Mouse (Mus musculus) liver, embryonic 16.5 days (tissue): ENCODE results near the gene Slfn5. TPM values are rescaled to one million over a fixed set of nuclear protein-coding genes. Genes with fewer than 3 reads are reported as not detected.
"Not testable (repeated sequence)": the region's sequence is repeated elsewhere in the genome, so short reads cannot be mapped to it uniquely, and the experiment has no call there.

Experiments used
- ATAC-seq: fragments of 200-750 bp; cut with Nextera tagmentation; 2 replicates; pipeline ENCODE4 v1.8.0; 2017; ENCODE audit warnings: low read depth, mild to moderate bottlenecking, moderate number of reproducible peaks, moderate library complexity
- H3K27ac ChIP-seq: fragments of 300-500 bp; sonication (generic); 2 replicates; pipeline ENCODE4 v1.5.1; 2014; ENCODE audit warnings: mild to moderate bottlenecking, low read length
- H3K27me3 ChIP-seq: fragments of 300-500 bp; sonication (generic); 2 replicates; pipeline ENCODE4 v1.6.1; 2014; ENCODE audit warnings: low read depth, low read length, mixed read lengths; ENCODE audit not compliant: control insufficient read depth, insufficient read depth
- H3K36me3 ChIP-seq: fragments of 300-500 bp; sonication (generic); 2 replicates; pipeline ENCODE4 v1.6.1; 2014; ENCODE audit warnings: mild to moderate bottlenecking; ENCODE audit not compliant: control insufficient read depth, insufficient read depth
- H3K4me1 ChIP-seq: fragments of 300-500 bp; sonication (generic); 2 replicates; pipeline ENCODE4 v1.6.1; 2014; ENCODE audit warnings: low read depth, low read length, mixed read lengths; ENCODE audit not compliant: control insufficient read depth
- H3K4me2 ChIP-seq: fragments of 300-500 bp; sonication (generic); 2 replicates; pipeline ENCODE4 v1.6.1; 2014; ENCODE audit warnings: low read depth, low read length, mixed read lengths
- H3K4me3 ChIP-seq: fragments of 300-500 bp; sonication (generic); 2 replicates; pipeline ENCODE4 v1.5.1; 2014; ENCODE audit warnings: low read depth, mild to moderate bottlenecking, low read length
- H3K9ac ChIP-seq: fragments of 300-500 bp; sonication (generic); 2 replicates; pipeline ENCODE4 v1.6.1; 2014; ENCODE audit warnings: low read depth, low read length
- H3K9me3 ChIP-seq: fragments of 300-500 bp; sonication (generic); replicated peaks from 2 replicates; pipeline ENCODE4 v1.6.1; 2016; ENCODE audit warnings: low read length; ENCODE audit not compliant: control insufficient read depth
- WGBS: fragments of 180-500 bp; shearing (Covaris S2); extraction: QIAGEN DNeasy Blood & Tissue Kit; methylation state at CpG from one replicate; pipeline ENCODE4 v1.1.7; 2014; ENCODE audit not compliant: insufficient replicate concordance; 5-methylcytosine and 5-hydroxymethylcytosine counted together
- polyA plus RNA-seq: library from polyadenylated mRNA; unstranded; fragments of >200 nt; fragmentation: Nextera tagmentation; extraction: Ambion mirVana; gene quantifications from 2 replicates; pipeline ENCODE4 v1.2.1, GENCODE M21; 2015

The Slfn5 gene
- polyA plus RNA-seq, 1 experiment from 2014 or later: 1.6 TPM

DNA sequence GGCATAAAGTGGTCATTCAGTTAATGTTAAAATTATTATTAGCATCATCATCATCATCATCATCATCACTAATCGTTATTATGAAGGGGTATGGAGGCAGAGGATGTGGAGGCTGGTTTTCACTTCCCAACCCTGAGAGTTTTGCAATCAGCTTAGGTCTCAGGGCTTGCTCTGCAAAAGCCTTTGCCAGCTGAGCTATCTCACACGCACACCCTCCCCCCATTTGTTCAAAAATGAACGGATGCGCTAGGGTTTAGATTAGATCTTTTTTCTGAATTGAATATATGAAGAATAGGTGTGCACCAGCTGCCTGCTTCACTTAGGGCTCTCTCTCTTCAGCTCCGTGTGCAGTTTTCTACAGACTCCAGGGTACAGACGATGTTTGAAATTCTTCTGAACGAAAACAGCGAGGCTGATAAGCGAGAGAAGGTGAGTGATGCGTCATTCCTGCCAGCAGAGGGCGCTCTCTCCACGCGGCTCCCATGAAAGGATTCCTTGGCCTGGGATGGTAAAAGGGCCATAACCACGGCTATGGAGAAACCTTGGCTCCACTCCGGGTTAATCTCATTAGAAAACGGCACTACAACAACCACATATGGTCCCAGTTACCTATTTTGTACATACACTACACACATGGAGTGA, 36.3 kb upstream of the Slfn5 start:
- Histone ChIP-seq H3K27me3 (peaks cover 9% of the 10 kb centered on the region), H3K36me3 (no peaks in the 10 kb centered on the region), H3K4me2 (peak overlapping the region; percentile 19; the same call in 1 of the 2 replicates), H3K27ac (no peak overlapping the region), H3K4me3 (no peak overlapping the region), H3K4me1 (peaks cover 2% of the 10 kb centered on the region; the same call in 1 of the 2 replicates), H3K9ac (no peak overlapping the region), H3K9me3 (no peaks in the 10 kb centered on the region)
- ATAC-seq: no peak
- WGBS: 5% methylated on average over 16 of the region's 16 CpGs

DNA sequence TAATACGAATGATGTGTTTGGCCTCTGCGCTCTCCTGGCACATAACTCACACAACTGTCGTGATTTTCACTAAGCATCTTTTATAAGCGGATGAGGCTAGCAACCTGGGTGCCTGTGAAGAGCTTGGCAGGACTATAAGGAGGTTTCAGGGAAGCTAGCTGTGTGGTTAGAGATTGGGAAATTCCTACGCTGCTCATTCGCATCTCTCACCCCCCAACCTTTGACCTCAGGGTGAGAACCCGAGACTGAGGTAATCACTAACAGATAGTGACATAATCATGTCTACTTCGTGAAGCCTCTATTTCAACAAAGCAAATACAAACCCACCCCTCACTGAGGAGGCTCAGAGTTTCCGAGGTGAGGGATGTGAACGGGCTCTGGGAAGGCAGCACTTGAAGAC, 30.4 kb upstream of the Slfn5 start:
- peaks cover 5% of the 10 kb centered on the region for H3K27me3 ChIP-seq
- H3K4me2 ChIP-seq: no peak overlapping the region
- no peak overlapping the region for H3K9ac ChIP-seq
- ATAC-seq: no peak
- H3K27ac ChIP-seq: no peak overlapping the region
- no peak overlapping the region for H3K4me3 ChIP-seq
- WGBS: 46% methylated on average over 10 of the region's 10 CpGs
- no peaks in the 10 kb centered on the region for H3K9me3 ChIP-seq
- no peaks in the 10 kb centered on the region; the same call in 1 of the 2 replicates for H3K4me1 ChIP-seq
- no peaks in the 10 kb centered on the region for H3K36me3 ChIP-seq

DNA sequence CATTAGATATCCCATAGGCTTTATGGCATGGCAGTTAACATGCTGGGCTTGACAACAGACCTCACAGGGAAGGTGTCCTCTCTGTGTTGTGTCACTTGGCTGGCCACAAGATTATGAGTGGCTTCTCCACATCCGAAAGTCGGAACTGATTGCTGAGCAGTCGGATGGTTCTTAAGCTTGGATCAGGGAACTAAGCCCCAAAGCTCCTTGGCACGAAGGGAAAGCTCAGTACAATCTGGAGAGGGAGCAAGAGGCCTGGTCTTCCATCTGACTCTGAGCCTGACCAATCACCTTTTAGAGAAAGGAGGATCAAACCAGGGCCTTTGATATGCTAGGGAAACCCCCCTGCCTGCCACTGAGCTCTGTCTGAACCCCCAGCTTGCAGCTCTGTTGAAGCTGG, 29.5 kb upstream of the Slfn5 start:
- Histone ChIP-seq H3K4me1 (no peaks in the 10 kb centered on the region; the same call in 1 of the 2 replicates), H3K4me3 (no peak overlapping the region), H3K4me2 (no peak overlapping the region), H3K36me3 (no peaks in the 10 kb centered on the region), H3K9ac (no peak overlapping the region), H3K27ac (no peak overlapping the region), H3K27me3 (peaks cover 8% of the 10 kb centered on the region), H3K9me3 (no peaks in the 10 kb centered on the region)
- 65% methylated on average over 4 of the region's 4 CpGs for WGBS
- no peak for ATAC-seq

DNA sequence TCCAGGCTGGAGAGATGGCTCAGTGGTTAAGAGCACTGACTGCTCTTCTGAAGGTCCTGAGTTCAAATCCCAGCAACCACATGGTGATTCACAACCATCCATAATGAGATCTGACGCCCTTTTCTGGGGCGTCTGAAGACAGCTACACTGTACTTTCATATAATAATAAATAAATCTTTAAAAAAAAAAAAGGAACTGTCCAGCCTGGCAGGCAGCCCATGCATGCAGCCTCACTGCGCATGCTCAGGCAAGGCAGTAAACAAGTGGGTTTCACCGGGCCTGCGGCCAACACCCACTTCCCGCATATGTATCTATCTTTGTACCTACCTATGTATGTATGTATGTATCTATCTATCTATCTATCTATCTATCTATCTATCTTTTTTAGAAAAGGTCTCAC, 27.2 kb upstream of the Slfn5 start:
- peaks cover 20% of the 10 kb centered on the region for H3K27me3 ChIP-seq
- 62% methylated on average over 6 of the region's 6 CpGs for WGBS
- H3K27ac ChIP-seq, H3K4me3 ChIP-seq, ATAC-seq, H3K9ac ChIP-seq, H3K4me2 ChIP-seq, H3K36me3 ChIP-seq, H3K4me1 ChIP-seq, H3K9me3 ChIP-seq: not testable (repeated sequence)

DNA sequence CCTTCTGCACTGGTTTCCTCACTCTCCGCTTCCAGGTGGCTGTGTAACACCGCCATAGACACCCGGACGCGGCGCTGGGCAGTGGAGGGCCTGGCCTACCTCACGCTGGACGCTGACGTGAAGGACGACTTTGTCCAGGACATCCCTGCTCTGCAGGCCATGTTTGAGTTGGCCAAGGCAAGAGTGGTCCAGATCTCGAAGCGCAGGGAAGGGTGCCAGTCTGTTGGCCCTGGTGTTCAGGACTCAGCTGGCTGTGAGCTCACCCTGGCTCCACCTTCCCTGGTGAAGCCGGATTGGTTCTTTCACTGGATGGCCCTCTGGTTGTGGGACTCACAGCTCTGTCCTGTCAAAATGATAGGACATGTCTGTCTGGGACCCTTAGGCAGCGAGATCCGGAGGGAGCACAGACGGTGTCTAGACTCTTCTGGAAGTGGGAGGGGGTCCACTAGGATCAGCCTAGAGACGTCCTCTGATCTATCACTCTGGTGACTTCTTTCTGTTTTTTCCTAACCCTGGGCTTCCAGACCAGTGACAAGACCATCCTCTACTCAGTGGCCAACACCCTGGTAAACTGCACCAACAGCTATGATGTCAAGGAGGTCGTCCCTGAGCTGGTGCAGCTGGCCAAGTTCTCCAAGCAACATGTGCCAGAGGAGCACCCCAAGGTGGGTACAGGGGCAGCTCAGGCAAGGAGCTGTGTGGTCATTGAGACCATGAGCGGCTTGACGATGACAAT, 22.1 kb upstream of the Slfn5 start:
- H3K4me1 ChIP-seq: no peaks in the 10 kb centered on the region; the same call in 1 of the 2 replicates
- H3K4me3 ChIP-seq: no peak overlapping the region
- no peak overlapping the region for H3K4me2 ChIP-seq
- H3K9ac ChIP-seq: no peak overlapping the region
- peaks cover 66% of the 10 kb centered on the region for H3K27me3 ChIP-seq
- H3K27ac ChIP-seq: no peak overlapping the region
- no peak for ATAC-seq
- no peaks in the 10 kb centered on the region for H3K36me3 ChIP-seq
- H3K9me3 ChIP-seq: no peaks in the 10 kb centered on the region
- 36% methylated on average over 20 of the region's 20 CpGs for whole genome bisulfite sequencing

DNA sequence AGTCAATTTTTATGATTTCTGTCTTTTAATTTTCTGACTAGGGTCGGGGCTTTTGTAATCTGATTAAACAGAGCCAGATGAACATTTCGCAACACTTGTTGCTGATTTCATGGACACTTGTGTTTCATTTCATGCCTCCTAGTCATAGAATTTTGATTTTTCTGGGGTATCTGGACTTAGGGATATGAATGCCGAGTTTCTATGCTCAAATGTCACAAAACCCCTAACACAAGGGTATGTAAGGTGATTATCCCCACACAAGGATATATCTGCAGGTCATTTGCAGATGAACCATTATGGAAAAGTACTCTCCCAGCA, 21.6 kb upstream of the Slfn5 start:
- no peak for ATAC-seq
- Histone ChIP-seq H3K4me2 (no peak overlapping the region), H3K36me3 (no peaks in the 10 kb centered on the region), H3K4me3 (no peak overlapping the region), H3K9ac (no peak overlapping the region), H3K9me3 (no peaks in the 10 kb centered on the region), H3K27me3 (peaks cover 72% of the 10 kb centered on the region), H3K27ac (no peak overlapping the region), H3K4me1 (no peaks in the 10 kb centered on the region; the same call in 1 of the 2 replicates)
- WGBS: 34% methylated on average over 3 of the region's 3 CpGs

DNA sequence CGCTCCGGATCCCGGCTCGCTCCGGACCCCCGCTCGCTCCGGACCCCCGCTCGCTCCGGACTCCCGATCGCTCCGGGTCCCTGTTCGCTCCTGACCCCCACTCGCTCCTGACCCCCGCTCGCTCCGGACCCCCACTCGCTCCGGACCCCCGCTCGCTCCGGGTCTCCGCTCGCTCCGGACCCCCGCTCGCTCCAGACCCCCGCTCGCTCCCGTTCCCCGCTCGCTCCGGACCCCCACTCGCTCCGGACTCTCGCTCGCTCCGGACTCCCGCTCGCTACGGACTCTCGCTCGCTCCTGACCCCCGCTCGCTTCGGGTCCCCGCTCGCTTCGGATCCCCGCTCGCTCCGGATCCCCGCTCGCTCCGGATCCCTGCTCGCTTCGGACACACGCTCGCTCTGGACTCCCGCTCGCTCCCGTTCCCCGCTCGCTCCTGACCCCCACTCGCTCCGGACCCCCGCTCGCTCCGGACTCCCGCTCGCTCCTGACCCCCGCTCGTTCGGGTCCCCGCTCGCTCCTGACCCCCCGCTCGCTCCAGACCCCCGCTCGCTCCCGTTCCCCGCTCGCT, 20.7 kb upstream of the Slfn5 start:
- 2% methylated on average over 77 of the region's 85 CpGs for WGBS
- ATAC-seq, H3K27ac ChIP-seq, H3K9me3 ChIP-seq, H3K36me3 ChIP-seq, H3K9ac ChIP-seq, H3K4me1 ChIP-seq: not testable (repeated sequence)
- peak overlapping the region; percentile 42 for H3K4me3 ChIP-seq
- peaks cover 77% of the 10 kb centered on the region for H3K27me3 ChIP-seq
- peak overlapping the region; percentile 62 for H3K4me2 ChIP-seq

DNA sequence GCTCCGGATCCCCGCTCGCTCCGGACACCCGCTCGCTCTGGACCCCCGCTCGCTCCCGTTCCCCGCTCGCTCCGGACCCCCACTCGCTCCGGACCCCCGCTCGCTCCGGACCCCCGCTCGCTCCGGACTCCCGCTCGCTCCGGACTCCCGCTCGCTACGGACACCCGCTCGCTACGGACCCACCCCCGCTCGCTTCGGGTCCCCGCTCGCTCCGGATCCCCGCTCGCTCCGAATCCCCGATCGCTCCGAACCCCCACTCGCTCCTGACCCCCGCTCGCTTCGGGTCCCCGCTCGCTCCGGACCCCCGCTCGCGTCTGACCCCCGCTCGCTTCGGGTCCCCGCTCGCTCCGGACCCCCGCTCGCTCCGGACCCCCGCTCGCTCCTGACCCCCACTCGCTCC, 20.0 kb upstream of the Slfn5 start:
- peaks cover 84% of the 10 kb centered on the region for H3K27me3 ChIP-seq
- not testable (repeated sequence) for H3K4me1 ChIP-seq, H3K9ac ChIP-seq, H3K9me3 ChIP-seq, H3K36me3 ChIP-seq, H3K27ac ChIP-seq, ATAC-seq
- 4% methylated on average over 41 of the region's 63 CpGs for WGBS
- H3K4me3 ChIP-seq: peak overlapping the region; percentile 42
- H3K4me2 ChIP-seq: peak overlapping the region; percentile 62
